Mouse (Mus musculus) mouse embryonic stem cell (cell line): Measurements from ENCODE around the gene Prrx2.

Experiments used
- in situ Hi-C, 2 experiments: fragments of 300-500 bp; cut with MboI; formaldehyde crosslinking; loops; 1 replicate in 1 of 2; 3 replicates in 1 of 2; pipeline ENCODE4 v1.14.3; 2019 to 2020; ENCODE audit warnings: low sequenced_read_pairs in 2 of 2, low pct_unique_long_range_greater_than_20kb in 1 of 2, mixed read lengths in 1 of 2; ENCODE audit not compliant: unreplicated experiment in 1 of 2

Prrx2 gene

GRCm38 (mm10) chr2:30834373-30835022, at the start of gene Prrx2:
Gene Prrx2, plus strand, starts transcription at chr2:30834972.
- in situ Hi-C loops, result no loop called here

GRCm38 (mm10) chr2:30787466-30787865, 47.3 kb upstream of the Prrx2 start:
- in situ Hi-C loops, result no loop called here

- in situ Hi-C loops, result loop anchor here in 1 of 2 experiments (10.0 kb wide), 2 partner anchors 327 to 357 kb away; no protein-coding TSS in a partner anchor
Measured at GRCm38 (mm10) chr2:30792061-30792460, 42.7 kb upstream of the Prrx2 start.

GRCm38 (mm10) chr2:30794179-30795108, 40.3 kb upstream of the Prrx2 start:
- in situ Hi-C loops, result loop anchor here in 1 of 2 experiments (10.0 kb wide), 2 partner anchors 330 to 360 kb away; no protein-coding TSS in a partner anchor

- in situ Hi-C loops, result loop anchor here in 1 of 2 experiments (10.0 kb wide), 2 partner anchors 331 to 361 kb away; no protein-coding TSS in a partner anchor
Measured at GRCm38 (mm10) chr2:30795271-30795888, 39.4 kb upstream of the Prrx2 start.

- in situ Hi-C loops, result loop anchor here in 1 of 2 experiments (10.0 kb wide), 2 partner anchors 331 to 361 kb away; no protein-coding TSS in a partner anchor
Measured at GRCm38 (mm10) chr2:30795889-30796275, 38.9 kb upstream of the Prrx2 start.

- in situ Hi-C loops, result loop anchor here in 1 of 2 experiments (10.0 kb wide), 2 partner anchors 332 to 362 kb away; no protein-coding TSS in a partner anchor
Measured at GRCm38 (mm10) chr2:30796382-30796781, 38.4 kb upstream of the Prrx2 start.

- in situ Hi-C loops, result loop anchor here in 1 of 2 experiments (10.0 kb wide), 2 partner anchors 335 to 365 kb away; no protein-coding TSS in a partner anchor
Measured at GRCm38 (mm10) chr2:30799456-30799855, 35.3 kb upstream of the Prrx2 start.

GRCm38 (mm10) chr2:30800671-30801066, 34.1 kb upstream of the Prrx2 start:
- in situ Hi-C loops, result no loop called here

GRCm38 (mm10) chr2:30801067-30801852, 33.5 kb upstream of the Prrx2 start:
- in situ Hi-C loops, result no loop called here

- in situ Hi-C loops, result no loop called here
Measured at GRCm38 (mm10) chr2:30803604-30804003, 31.2 kb upstream of the Prrx2 start, which contains the start of gene 1700001O22Rik. Gene 1700001O22Rik, minus strand, starts transcription at chr2:30803661.

GRCm38 (mm10) chr2:30805983-30806382, 28.8 kb upstream of the Prrx2 start:
- in situ Hi-C loops, result no loop called here

GRCm38 (mm10) chr2:30807147-30807647, 27.6 kb upstream of the Prrx2 start:
- in situ Hi-C loops, result no loop called here

GRCm38 (mm10) chr2:30807648-30808295, 27.0 kb upstream of the Prrx2 start, which contains the start of gene Ntmt1:
Gene Ntmt1, plus strand, starts transcription at chr2:30807826.
- in situ Hi-C loops, result no loop called here

- in situ Hi-C loops, result no loop called here
Measured at GRCm38 (mm10) chr2:30808296-30808655, 26.5 kb upstream of the Prrx2 start.

- in situ Hi-C loops, result no loop called here
Measured at GRCm38 (mm10) chr2:30809503-30809902, 25.3 kb upstream of the Prrx2 start.

- in situ Hi-C loops, result no loop called here
Measured at GRCm38 (mm10) chr2:30810573-30810972, 24.2 kb upstream of the Prrx2 start.
